Mouse (Mus musculus): ENCODE results near the gene Mrpl53.

GRCm38 (mm10) chr6:83131469-83132034 is 22.7 kb downstream of the Mrpl53 start:
- TF ChIP-seq CTCF (IDR thresholded peaks at IDR 0.05; ENCODE audit: low read depth, low read length) (no peak), EP300 (IDR thresholded peaks at IDR 0.05; ENCODE audit: insufficient read depth, low read depth, low read length) (no peak), POLR2A (IDR thresholded peaks at IDR 0.05; ENCODE audit: insufficient read depth, low read length) (no peak)
